Mouse (Mus musculus) midbrain, postnatal 0 days (tissue): ENCODE data around the gene Gprc5b. TPM values are rescaled to one million over a fixed set of nuclear protein-coding genes. Genes with fewer than 3 reads are reported as not detected.
A peak's percentile ranks its signal among the peaks of the same experiment; 100 is the strongest.

Experiments
- ATAC-seq: fragments of 200-750 bp; cut with Nextera tagmentation; 2 replicates; pipeline ENCODE4 v1.8.0; 2017; ENCODE audit warnings: moderate number of reproducible peaks, mild to moderate bottlenecking, moderate TSS enrichment, moderate library complexity; ENCODE audit not compliant: low FRiP score
- DNase-seq: peaks from one replicate; pipeline ENCODE4 v3.0.0-alpha.2; 2015; ENCODE audit warnings: low spot score
- H3K27ac ChIP-seq: fragments of 300-500 bp; sonication (generic); 2 replicates; pipeline ENCODE4 v1.5.1; 2014; ENCODE audit warnings: low read depth, mild to moderate bottlenecking, low read length, mixed read lengths
- H3K27me3 ChIP-seq: fragments of 300-500 bp; sonication (generic); 2 replicates; pipeline ENCODE4 v1.6.1; 2014; ENCODE audit warnings: low read length, control low read depth, mixed read lengths; ENCODE audit not compliant: insufficient read depth
- H3K36me3 ChIP-seq: fragments of 300-500 bp; sonication (generic); 2 replicates; pipeline ENCODE4 v1.6.1; 2014; ENCODE audit warnings: low read length, control low read depth, mixed read lengths; ENCODE audit not compliant: insufficient read depth
- H3K4me1 ChIP-seq: fragments of 300-500 bp; sonication (generic); 2 replicates; pipeline ENCODE4 v1.6.1; 2014; ENCODE audit warnings: mild to moderate bottlenecking, control low read depth, antibody characterized with exemption, low read length, mixed read lengths; ENCODE audit not compliant: insufficient read depth
- H3K4me2 ChIP-seq: fragments of 300-500 bp; sonication (generic); 2 replicates; pipeline ENCODE4 v1.6.1; 2014; ENCODE audit warnings: low read depth, mild to moderate bottlenecking, low read length, mixed read lengths; ENCODE audit not compliant: poor library complexity, severe bottlenecking
- H3K4me3 ChIP-seq: fragments of 300-500 bp; sonication (generic); 2 replicates; pipeline ENCODE4 v1.5.1; 2014; ENCODE audit warnings: low read depth, mild to moderate bottlenecking, low read length, moderate library complexity
- H3K9ac ChIP-seq: fragments of 300-500 bp; sonication (generic); replicated peaks from 2 replicates; pipeline ENCODE4 v1.6.1; 2014; ENCODE audit warnings: mild to moderate bottlenecking, low read length, moderate library complexity, mixed read lengths; ENCODE audit not compliant: poor library complexity, severe bottlenecking
- H3K9me3 ChIP-seq: fragments of 300-500 bp; sonication (generic); 2 replicates; pipeline ENCODE4 v1.6.1; 2016; ENCODE audit warnings: low read length, control low read depth
- CTCF ChIP-seq: IDR thresholded peaks from 2 replicates; pipeline ENCODE4 v1.5.1; 2016; ENCODE audit warnings: antibody characterized with exemption, mild to moderate bottlenecking
- WGBS: fragments of 180-500 bp; shearing (Covaris S2); extraction: QIAGEN DNeasy Blood & Tissue Kit; methylation state at CpG from one replicate; pipeline ENCODE4 v1.1.7; 2014; 5-methylcytosine and 5-hydroxymethylcytosine counted together
- polyA plus RNA-seq: library from polyadenylated mRNA; unstranded; fragments of >200 nt; fragmentation: Nextera tagmentation; extraction: Ambion mirVana; gene quantifications from 2 replicates; pipeline ENCODE4 v1.2.1, GENCODE M21; 2015
- total RNA-seq: library from RNA; depleted of rRNA; stranded (reverse); fragments of >200 nt; gene quantifications from 2 replicates; pipeline ENCODE4 v1.2.3, GENCODE M21; 2014

The Gprc5b gene
- total and polyA plus RNA-seq, 2 experiments from 2014 or later, result 6.6 to 30.1 TPM

GRCm38 (mm10) chr7:118992623-118993405 is 2.2 kb downstream of the Gprc5b start:
- peaks cover 14% of the 10 kb centered on the region; the same call in 1 of the 2 replicates for H3K4me1 ChIP-seq
- peak; percentile 54 for DNase-seq
- no peak for ATAC-seq
- no peaks in the 10 kb centered on the region for H3K9me3 ChIP-seq
- H3K27me3 ChIP-seq, result no peaks in the 10 kb centered on the region
- no peak overlapping the region for H3K9ac ChIP-seq
- H3K4me3 ChIP-seq, result peak overlapping the region; percentile 58; the same call in 1 of the 2 replicates
- 18% methylated on average over 13 of the region's 13 CpGs for WGBS
- H3K27ac ChIP-seq, result peak overlapping the region; percentile 27
- H3K4me2 ChIP-seq, result peak overlapping the region; percentile 94
- TF ChIP-seq CTCF, result no peak
- H3K36me3 ChIP-seq, result no peaks in the 10 kb centered on the region

GRCm38 (mm10) chr7:118992080-118992560 is 2.9 kb downstream of the Gprc5b start:
- ATAC-seq (no peak), DNase-seq (no peak)
- Histone ChIP-seq H3K4me3 (no peak overlapping the region), H3K27ac (peak overlapping the region; percentile 27; the same call in 1 of the 2 replicates), H3K4me2 (peak overlapping the region; percentile 94), H3K36me3 (no peaks in the 10 kb centered on the region), H3K4me1 (peaks cover 14% of the 10 kb centered on the region; the same call in 1 of the 2 replicates), H3K9me3 (no peaks in the 10 kb centered on the region), H3K9ac (no peak overlapping the region), H3K27me3 (no peaks in the 10 kb centered on the region)
- no peak for TF ChIP-seq CTCF
- 24% methylated on average over 6 of the region's 6 CpGs for WGBS

- Histone ChIP-seq H3K36me3 (no peaks in the 10 kb centered on the region), H3K4me2 (no peak overlapping the region), H3K9me3 (no peaks in the 10 kb centered on the region), H3K4me1 (peaks cover 14% of the 10 kb centered on the region; the same call in 1 of the 2 replicates), H3K4me3 (no peak overlapping the region), H3K27me3 (no peaks in the 10 kb centered on the region), H3K27ac (no peak overlapping the region), H3K9ac (no peak overlapping the region)
- WGBS, result 25% methylated on average over 4 of the region's 4 CpGs
- TF ChIP-seq CTCF, result no peak
- no peak for ATAC-seq
- DNase-seq, result peak; percentile 51
These were observed 3.6 kb downstream of the Gprc5b start for GRCm38 (mm10) chr7:118991341-118991884.

GRCm38 (mm10) chr7:118990282-118990681 is 4.7 kb downstream of the Gprc5b start:
- H3K36me3 ChIP-seq, result no peaks in the 10 kb centered on the region
- peaks cover 14% of the 10 kb centered on the region; the same call in 1 of the 2 replicates for H3K4me1 ChIP-seq
- no peak for ATAC-seq
- DNase-seq, result no peak
- no peaks in the 10 kb centered on the region for H3K27me3 ChIP-seq
- H3K9me3 ChIP-seq, result no peaks in the 10 kb centered on the region
- 57% methylated on average over 6 of the region's 6 CpGs for WGBS
- no peak overlapping the region for H3K4me3 ChIP-seq
- TF ChIP-seq CTCF, result no peak
- no peak overlapping the region for H3K9ac ChIP-seq
- no peak overlapping the region for H3K27ac ChIP-seq
- H3K4me2 ChIP-seq, result no peak overlapping the region

GRCm38 (mm10) chr7:118989275-118989856 is 5.6 kb downstream of the Gprc5b start:
- DNase-seq (no peak), ATAC-seq (no peak)
- H3K9me3 ChIP-seq, result no peaks in the 10 kb centered on the region
- H3K27me3 ChIP-seq, result no peaks in the 10 kb centered on the region
- TF ChIP-seq CTCF, result no peak
- H3K4me1 ChIP-seq, result peaks cover 11% of the 10 kb centered on the region; the same call in 1 of the 2 replicates
- H3K4me3 ChIP-seq, result no peak overlapping the region
- no peak overlapping the region for H3K9ac ChIP-seq
- no peak overlapping the region for H3K27ac ChIP-seq
- H3K36me3 ChIP-seq, result no peaks in the 10 kb centered on the region
- H3K4me2 ChIP-seq, result no peak overlapping the region
- WGBS, result 82% methylated on average over 5 of the region's 5 CpGs
